In the genomic region with DNA sequence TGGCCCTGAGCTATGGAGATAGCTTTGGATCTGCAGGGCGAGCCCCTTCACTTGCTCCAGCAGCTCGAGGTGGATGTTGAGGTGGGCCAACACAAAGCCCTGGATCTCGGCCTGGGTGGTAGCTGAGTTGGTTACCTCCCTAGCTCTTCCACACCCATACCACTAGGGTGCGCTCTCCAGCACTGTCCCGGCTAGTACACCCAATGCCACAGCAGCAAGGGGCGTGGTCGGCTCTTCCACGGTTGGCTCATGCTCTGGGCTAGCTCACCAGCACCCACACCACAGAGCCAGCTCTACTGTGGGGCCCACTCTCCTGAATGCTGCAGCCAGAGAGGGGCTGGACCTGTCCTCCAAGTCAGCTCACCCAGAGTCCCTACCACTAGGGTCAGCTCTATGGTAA, we compare ENCODE assay signal across 9 mouse cellular contexts. TPM values are rescaled to one million over a fixed set of nuclear protein-coding genes. Genes with fewer than 3 reads are reported as not detected.
DNase-seq lines count a peak whose midpoint lies in the region; ATAC-seq and TF ChIP-seq lines count a peak whose summit lies in the region.
"Had no signal": no experiment of that assay in that cellular context is flagged by ENCODE, and none has a peak within 500 bp of the region (broad histone marks: within the 10 kb centered on the region; RNA-seq: fewer than 3 reads in every experiment).

No protein-coding gene starts in this region.

- H3K27ac ChIP-seq in gastrocnemius, adult 2 months, result no peak overlapping the region
- no peak overlapping the region for H3K27ac ChIP-seq in limb, embryonic 11.5 days (replicated peaks; ENCODE audit: low read depth, low read length)

- WGBS in limb, embryonic 11.5 days, result 10% methylated on average over 8 of the region's 8 CpGs

- TF ChIP-seq CTCF in gastrocnemius, adult 2 months (IDR thresholded peaks at IDR 0.05), result peak; percentile 70

- no peak overlapping the region for H3K4me3 ChIP-seq in gastrocnemius, adult 2 months
- H3K4me3 ChIP-seq in limb, embryonic 11.5 days (ENCODE audit: low read depth, low read length), result no peak overlapping the region

- no peaks in the 10 kb centered on the region for H3K4me1 ChIP-seq in limb, embryonic 11.5 days (ENCODE audit: control insufficient read depth, insufficient read depth, low read length)

- H3K9me3 ChIP-seq in limb, embryonic 11.5 days (ENCODE audit: control insufficient read depth, low read length), result no peaks in the 10 kb centered on the region

- ATAC-seq in CD4-positive, CD25-positive, alpha-beta regulatory T cell, adult 4 months, result no peak
- no peak for ATAC-seq in limb, embryonic 11.5 days (ENCODE audit: insufficient number of reproducible peaks, low FRiP score, low TSS enrichment, low read depth)

- H3K9ac ChIP-seq in limb, embryonic 11.5 days (ENCODE audit: low read length), result no peak overlapping the region

- DNase-seq in CD4-positive, CD25-positive, alpha-beta regulatory T cell, adult 2 months (ENCODE audit: low read depth, low spot score), result peak; percentile 78
- peak; percentile 53 for DNase-seq in urinary bladder, postnatal 14 days (ENCODE audit: low spot score)
- DNase-seq in urinary bladder, postnatal 4 days (ENCODE audit: low spot score in 2 of 2), result no peak
- peak; percentile 74 for DNase-seq in gastrocnemius, adult 2 months
- peak; percentile 44 for DNase-seq in limb, embryonic 11.5 days (ENCODE audit: low spot score)
- DNase-seq in natural killer cell, adult 2 months (ENCODE audit: low spot score in 2 of 2), result peak; percentile 34 to 62
- no peak for DNase-seq in MN1 (ENCODE audit: low spot score)

- intact Hi-C loops in gastrocnemius, adult 2 months (cut with DNase I), result no loop called here

- H3K27me3 ChIP-seq in limb, embryonic 11.5 days (ENCODE audit: control insufficient read depth, insufficient read depth, low read length), result no peaks in the 10 kb centered on the region

- H3K4me2 ChIP-seq in limb, embryonic 11.5 days (ENCODE audit: low read depth, severe bottlenecking), result no peak overlapping the region

- H3K36me3 ChIP-seq in limb, embryonic 11.5 days (ENCODE audit: control insufficient read depth, insufficient read depth, low read length), result no peaks in the 10 kb centered on the region

RNA-seq across cellular contexts. Expression of a gene that starts 6.0 kb away (rescaled TPM):
- not detected for polyA plus RNA-seq in CD4-positive, CD25-positive, alpha-beta regulatory T cell, adult 4 months (2017; shearing (Covaris generic))
- total RNA-seq in gastrocnemius, adult 2 months (2021), result not detected
- not detected in 2 replicates for polyA plus RNA-seq in limb, embryonic 11.5 days (2014; fragmentation: Nextera tagmentation; extraction: Ambion mirVana)
- polyA plus RNA-seq: intestine, embryonic 14.5 days had no signal

RNA-seq across cellular contexts. Expression of a gene that starts 58.4 kb away (rescaled TPM):
- polyA plus RNA-seq in CD4-positive, CD25-positive, alpha-beta regulatory T cell, adult 4 months (2017; shearing (Covaris generic)), result 1 to 10 TPM; 1.1 to 5.7 TPM
- 10 to 100 TPM; 19.0 to 21.9 TPM for total RNA-seq in gastrocnemius, adult 2 months (2021)
- polyA plus RNA-seq in limb, embryonic 11.5 days (2014; fragmentation: Nextera tagmentation; extraction: Ambion mirVana), result 0.24 and 0.33 TPM in 2 replicates

Comparison
In these comparisons a context has a peak if more than half of its experiments do, and no peak if none do; other contexts are left out.
1. DNase-seq: peak in CD4-positive, CD25-positive, alpha-beta regulatory T cell, adult 2 months (single experiment), urinary bladder, postnatal 14 days (single experiment), gastrocnemius, adult 2 months (single experiment), limb, embryonic 11.5 days (single experiment) and natural killer cell, adult 2 months (2 of 2); none in urinary bladder, postnatal 4 days (0 of 2) and MN1 (single experiment).